Mouse (Mus musculus) layer of hippocampus, postnatal 36 days (tissue): ENCODE measurements around the gene Olfr648. TPM values are rescaled to one million over a fixed set of nuclear protein-coding genes. Genes with fewer than 3 reads are reported as not detected.
A peak's percentile ranks its signal among the peaks of the same experiment; 100 is the strongest.

Experiments used
- DNase-seq, 2 experiments: peaks; one replicate each; pipeline ENCODE4 v3.0.0; 2022
- total RNA-seq, 2 experiments: library from RNA; stranded (reverse); gene quantifications; 2 replicates each; pipeline ENCODE4 v1.2.3; 2021

Olfr648 gene
- total RNA-seq = under 1 TPM; 0.27 to 0.30 TPM

GRCm38 (mm10) chr7:104183292-104183691 is at the start of gene Olfr648:
Gene Olfr648, minus strand, starts transcription at chr7:104183392.
- no peak for DNase-seq

GRCm38 (mm10) chr7:104231203-104231602 is 48.0 kb upstream of the Olfr648 start:
- no peak for DNase-seq

- DNase-seq = no peak
Observed at GRCm38 (mm10) chr7:104218701-104219569, 35.7 kb upstream of the Olfr648 start, which contains the start of gene Trim6. Gene Trim6, plus strand, starts transcription at chr7:104218793.

- DNase-seq = no peak
Observed at GRCm38 (mm10) chr7:104217881-104218280, 34.7 kb upstream of the Olfr648 start.

- no peak for DNase-seq
Observed at GRCm38 (mm10) chr7:104216011-104216535, 32.9 kb upstream of the Olfr648 start.

GRCm38 (mm10) chr7:104206197-104206596 is 23.0 kb upstream of the Olfr648 start:
- no peak for DNase-seq

- peak in 1 of 2 experiments; percentile 33 for DNase-seq
Observed at GRCm38 (mm10) chr7:104199822-104200221, 16.6 kb upstream of the Olfr648 start.

GRCm38 (mm10) chr7:104195885-104196284 is 12.7 kb upstream of the Olfr648 start, which contains the start of gene Olfr649:
Gene Olfr649, minus strand, starts transcription at chr7:104195985.
- DNase-seq = no peak

GRCm38 (mm10) chr7:104191275-104191674 is 8.1 kb upstream of the Olfr648 start:
- DNase-seq = no peak

- DNase-seq = no peak
Observed at GRCm38 (mm10) chr7:104179074-104179473, 4.1 kb downstream of the Olfr648 start.

- no peak for DNase-seq
Observed at GRCm38 (mm10) chr7:104178422-104179054, 4.7 kb downstream of the Olfr648 start.

- DNase-seq = no peak
Observed at GRCm38 (mm10) chr7:104175085-104175484, 8.1 kb downstream of the Olfr648 start.

GRCm38 (mm10) chr7:104169634-104170204 is 13.5 kb downstream of the Olfr648 start:
- no peak for DNase-seq

GRCm38 (mm10) chr7:104167105-104167504 is 16.1 kb downstream of the Olfr648 start:
- no peak for DNase-seq

- no peak for DNase-seq
Observed at GRCm38 (mm10) chr7:104150456-104150855, 32.7 kb downstream of the Olfr648 start, which contains the start of gene Ubqlnl. Gene Ubqlnl, minus strand, starts transcription at chr7:104150556.

- DNase-seq = no peak
Observed at GRCm38 (mm10) chr7:104143179-104143578, 40.0 kb downstream of the Olfr648 start, which contains the start of gene Ubqln3. Gene Ubqln3, minus strand, starts transcription at chr7:104143279.

GRCm38 (mm10) chr7:104137305-104137704 is 45.9 kb downstream of the Olfr648 start, which contains the start of gene Olfr643:
Gene Olfr643, minus strand, starts transcription at chr7:104137405.
- no peak for DNase-seq

- no peak for DNase-seq
Observed at GRCm38 (mm10) chr7:104129726-104130125, 53.5 kb downstream of the Olfr648 start, which contains the start of gene Ubqln5. Gene Ubqln5, minus strand, starts transcription at chr7:104129826.
